Mouse (Mus musculus): Measurements from ENCODE around the gene Mipep. TPM values are rescaled to one million over a fixed set of nuclear protein-coding genes. Genes with fewer than 3 reads are reported as not detected.

Gene Mipep
- total RNA-seq, 1 experiment = 7.9 TPM

GRCm38 (mm10) chr14:60746141-60746540 is 38.2 kb upstream of the Mipep start:
- Histone ChIP-seq H3K36me3 (ENCODE audit: control insufficient read depth, insufficient read depth, low read length, poor library complexity, severe bottlenecking) (peaks cover 36% of the 10 kb centered on the region; the same call in 1 of the 2 replicates), H3K9ac (ENCODE audit: insufficient read depth, low read depth, low read length, poor library complexity, severe bottlenecking) (no peak overlapping the region), H3K27ac (ENCODE audit: insufficient read depth, low read depth, low read length, poor library complexity, severe bottlenecking) (no peak overlapping the region), H3K4me3 (ENCODE audit: insufficient read depth in 1 of 2, low read depth in 1 of 2, low read length in 2 of 2, poor library complexity in 1 of 2, severe bottlenecking in 1 of 2) (no peak overlapping the region), H3K9me3 (ENCODE audit: control insufficient read depth, insufficient read depth, low read depth, low read length) (no peaks in the 10 kb centered on the region), H3K4me1 (ENCODE audit: control insufficient read depth in 2 of 2, insufficient read depth in 2 of 2, low read length in 2 of 2, poor library complexity in 1 of 2) (peaks cover 0 to under 1% of the 10 kb centered on the region in 2 experiments; a peak in 1 of 4 replicates)
- TF ChIP-seq ZNF384 (IDR thresholded peaks at IDR 0.05; ENCODE audit: low read depth, low read length) (no peak), MAFK (IDR thresholded peaks at IDR 0.05; ENCODE audit: insufficient read depth, low read depth, low read length) (0 out of 2 replicates have a peak, but pooled peaks have one; percentile 55), HCFC1 (IDR thresholded peaks at IDR 0.05; ENCODE audit: borderline replicate concordance, insufficient read depth, low read length) (no peak)
- in situ Hi-C loops (cut with MboI; ENCODE audit: low sequenced_read_pairs in 2 of 2, unreplicated experiment in 2 of 2) = no loop called here
- DNase-seq (ENCODE audit: low read depth, low spot score) = no peak

DNA sequence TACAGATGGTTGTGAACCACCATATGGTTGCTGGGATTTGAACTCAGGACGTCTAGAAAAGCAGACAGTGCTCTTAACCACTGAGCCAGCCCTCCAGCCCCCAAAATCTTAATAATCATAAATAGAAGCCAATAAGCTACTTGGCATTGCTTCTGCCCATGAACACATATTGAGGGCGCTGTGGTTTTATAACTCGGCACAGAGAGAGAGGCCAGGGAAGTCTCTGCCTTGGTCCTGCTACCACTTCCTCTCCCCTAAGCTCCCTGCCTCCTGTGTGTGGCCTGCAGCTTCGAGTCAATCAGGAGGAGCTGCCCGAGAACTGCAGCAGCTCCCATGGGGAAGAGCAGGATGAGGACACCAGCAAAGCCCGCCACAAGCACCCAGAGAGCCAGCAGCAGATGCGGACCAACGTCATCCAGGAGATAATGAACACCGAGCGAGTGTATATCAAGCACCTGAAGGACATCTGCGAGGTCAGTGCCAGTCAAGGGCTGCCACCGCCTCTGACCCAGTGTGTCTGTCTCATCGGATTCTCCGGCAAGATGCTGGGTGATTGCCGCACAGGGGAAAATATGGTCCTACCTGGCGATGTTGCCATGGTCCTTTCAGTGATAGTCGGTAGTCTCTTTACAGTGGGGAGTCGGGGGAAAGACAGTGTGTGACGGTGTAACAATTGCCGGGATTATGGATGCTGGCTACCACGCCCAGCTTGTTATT is 37.1 kb upstream of the Mipep start:
- no peak for TF ChIP-seq ZC3H11A (IDR thresholded peaks at IDR 0.05; ENCODE audit: borderline replicate concordance, low read depth, low read length)
- TF ChIP-seq MAFK (IDR thresholded peaks at IDR 0.05; ENCODE audit: insufficient read depth, low read depth, low read length) = no peak
- TF ChIP-seq CHD2 (IDR thresholded peaks at IDR 0.05; ENCODE audit: low read depth, low read length) = no peak
- TF ChIP-seq ZNF384 (IDR thresholded peaks at IDR 0.05; ENCODE audit: low read depth, low read length) = no peak
- no peak for TF ChIP-seq HCFC1 (IDR thresholded peaks at IDR 0.05; ENCODE audit: borderline replicate concordance, insufficient read depth, low read length)
- no peak overlapping the region for H3K27ac ChIP-seq (ENCODE audit: insufficient read depth, low read depth, low read length, poor library complexity, severe bottlenecking)
- DNase-seq (ENCODE audit: low read depth, low spot score) = no peak
- no peak overlapping the region for H3K9ac ChIP-seq (ENCODE audit: insufficient read depth, low read depth, low read length, poor library complexity, severe bottlenecking)
- H3K4me1 ChIP-seq (ENCODE audit: control insufficient read depth in 2 of 2, insufficient read depth in 2 of 2, low read length in 2 of 2, poor library complexity in 1 of 2) = peaks cover 0 to 3% of the 10 kb centered on the region in 2 experiments; a peak in 1 of 4 replicates
- H3K36me3 ChIP-seq (ENCODE audit: control insufficient read depth, insufficient read depth, low read length, poor library complexity, severe bottlenecking) = peaks cover 39% of the 10 kb centered on the region
- in situ Hi-C loops (cut with MboI; ENCODE audit: low sequenced_read_pairs in 2 of 2, unreplicated experiment in 2 of 2) = no loop called here
- H3K9me3 ChIP-seq (ENCODE audit: control insufficient read depth, insufficient read depth, low read depth, low read length) = no peaks in the 10 kb centered on the region
- no peak overlapping the region for H3K4me3 ChIP-seq (ENCODE audit: insufficient read depth in 1 of 2, low read depth in 1 of 2, low read length in 2 of 2, poor library complexity in 1 of 2, severe bottlenecking in 1 of 2)

DNA sequence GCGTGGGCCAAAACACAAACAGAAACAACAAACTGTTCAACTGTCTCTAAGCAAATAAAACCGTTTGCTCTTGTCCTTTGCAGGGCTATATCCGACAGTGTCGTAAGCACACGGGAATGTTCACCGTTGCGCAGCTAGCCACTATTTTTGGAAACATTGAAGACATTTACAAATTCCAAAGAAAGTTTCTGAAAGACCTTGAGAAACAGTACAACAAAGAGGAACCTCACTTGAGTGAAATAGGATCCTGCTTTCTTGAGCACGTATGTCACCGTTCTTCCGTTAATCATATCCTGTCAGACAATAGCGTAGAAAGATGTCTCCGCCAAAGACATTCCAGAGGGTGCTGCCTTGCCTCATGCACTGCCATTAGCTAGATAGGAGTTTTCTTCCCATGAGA is 34.5 kb upstream of the Mipep start:
- in situ Hi-C loops (cut with MboI; ENCODE audit: low sequenced_read_pairs in 2 of 2, unreplicated experiment in 2 of 2) = no loop called here
- Histone ChIP-seq H3K9ac (ENCODE audit: insufficient read depth, low read depth, low read length, poor library complexity, severe bottlenecking) (no peak overlapping the region), H3K36me3 (ENCODE audit: control insufficient read depth, insufficient read depth, low read length, poor library complexity, severe bottlenecking) (peaks cover 42% of the 10 kb centered on the region), H3K4me1 (ENCODE audit: control insufficient read depth in 2 of 2, insufficient read depth in 2 of 2, low read length in 2 of 2, poor library complexity in 1 of 2) (peaks cover 0 to 5% of the 10 kb centered on the region in 2 experiments; a peak in 2 of 4 replicates), H3K27ac (ENCODE audit: insufficient read depth, low read depth, low read length, poor library complexity, severe bottlenecking) (no peak overlapping the region), H3K4me3 (ENCODE audit: insufficient read depth in 1 of 2, low read depth in 1 of 2, low read length in 2 of 2, poor library complexity in 1 of 2, severe bottlenecking in 1 of 2) (no peak overlapping the region), H3K9me3 (ENCODE audit: control insufficient read depth, insufficient read depth, low read depth, low read length) (no peaks in the 10 kb centered on the region)
- DNase-seq (ENCODE audit: low read depth, low spot score) = no peak
- TF ChIP-seq ZC3H11A (IDR thresholded peaks at IDR 0.05; ENCODE audit: borderline replicate concordance, low read depth, low read length) = no peak
- no peak for TF ChIP-seq ZNF384 (IDR thresholded peaks at IDR 0.05; ENCODE audit: low read depth, low read length)
- no peak for TF ChIP-seq CHD2 (IDR thresholded peaks at IDR 0.05; ENCODE audit: low read depth, low read length)
- no peak for TF ChIP-seq MAFK (IDR thresholded peaks at IDR 0.05; ENCODE audit: insufficient read depth, low read depth, low read length)
- TF ChIP-seq HCFC1 (IDR thresholded peaks at IDR 0.05; ENCODE audit: borderline replicate concordance, insufficient read depth, low read length) = no peak

DNA sequence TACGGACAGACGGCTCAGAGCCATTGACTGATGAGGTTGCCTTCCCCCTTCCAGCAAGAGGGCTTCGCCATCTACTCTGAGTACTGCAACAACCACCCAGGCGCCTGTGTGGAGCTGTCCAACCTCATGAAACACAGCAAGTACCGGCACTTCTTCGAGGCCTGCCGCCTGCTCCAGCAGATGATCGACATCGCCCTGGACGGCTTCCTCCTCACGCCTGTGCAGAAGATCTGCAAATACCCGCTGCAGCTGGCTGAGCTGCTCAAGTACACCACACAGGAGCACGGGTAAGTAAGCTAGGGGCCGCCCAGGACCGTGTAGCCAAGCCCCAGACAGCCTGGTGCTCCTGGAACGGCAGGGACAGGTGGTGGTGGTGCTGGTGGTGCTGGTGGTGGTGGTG is 32.8 kb upstream of the Mipep start:
- Histone ChIP-seq H3K36me3 (ENCODE audit: control insufficient read depth, insufficient read depth, low read length, poor library complexity, severe bottlenecking) (peaks cover 38% of the 10 kb centered on the region), H3K27ac (ENCODE audit: insufficient read depth, low read depth, low read length, poor library complexity, severe bottlenecking) (no peak overlapping the region), H3K4me3 (ENCODE audit: insufficient read depth in 1 of 2, low read depth in 1 of 2, low read length in 2 of 2, poor library complexity in 1 of 2, severe bottlenecking in 1 of 2) (no peak overlapping the region), H3K9me3 (ENCODE audit: control insufficient read depth, insufficient read depth, low read depth, low read length) (no peaks in the 10 kb centered on the region), H3K4me1 (ENCODE audit: control insufficient read depth in 2 of 2, insufficient read depth in 2 of 2, low read length in 2 of 2, poor library complexity in 1 of 2) (peaks cover 0 to 5% of the 10 kb centered on the region in 2 experiments; a peak in 2 of 4 replicates), H3K9ac (ENCODE audit: insufficient read depth, low read depth, low read length, poor library complexity, severe bottlenecking) (no peak overlapping the region)
- TF ChIP-seq ZNF384 (IDR thresholded peaks at IDR 0.05; ENCODE audit: low read depth, low read length) (no peak), MAFK (IDR thresholded peaks at IDR 0.05; ENCODE audit: insufficient read depth, low read depth, low read length) (no peak), HCFC1 (IDR thresholded peaks at IDR 0.05; ENCODE audit: borderline replicate concordance, insufficient read depth, low read length) (no peak)
- in situ Hi-C loops (cut with MboI; ENCODE audit: low sequenced_read_pairs in 2 of 2, unreplicated experiment in 2 of 2) = no loop called here
- no peak for DNase-seq (ENCODE audit: low read depth, low spot score)
